ENCODE assay signal across 8 mouse cellular contexts in the genomic region with DNA sequence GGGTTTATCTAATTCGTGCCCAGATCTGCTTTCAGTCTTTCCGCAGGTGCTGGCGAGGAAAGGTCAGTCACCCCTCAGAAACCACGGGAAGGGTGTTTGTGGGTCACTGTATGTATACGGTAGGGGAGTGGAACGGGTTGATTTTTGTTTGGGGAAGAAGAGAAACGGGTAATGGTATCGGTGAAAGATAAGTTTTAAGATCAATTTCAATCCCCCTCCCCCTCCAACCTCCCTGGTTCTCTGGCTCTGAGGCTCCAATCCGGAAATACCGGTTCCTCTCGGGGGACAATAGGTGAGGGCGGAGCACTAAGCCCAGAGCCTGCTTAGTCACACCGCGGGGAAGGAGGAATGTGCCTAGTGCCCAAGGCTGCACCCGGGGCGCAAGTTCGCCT. TPM values are rescaled to one million over a fixed set of nuclear protein-coding genes. Genes with fewer than 3 reads are reported as not detected.
DNase-seq lines count a peak whose midpoint lies in the region; ATAC-seq lines count a peak whose summit lies in the region.

No protein-coding gene starts in this region.

- no peak for ATAC-seq in embryonic facial prominence, embryonic 13.5 days (ENCODE audit: insufficient number of reproducible peaks, insufficient read depth, low FRiP score, low TSS enrichment, low read depth)
- ATAC-seq in megakaryocyte-erythroid progenitor cell, adult 5-6 weeks (replicated peaks; ENCODE audit: low FRiP score, low TSS enrichment, poor library complexity, severe bottlenecking): peak; percentile 65

- peak overlapping the region; percentile 83 for H3K4me2 ChIP-seq in embryonic facial prominence, embryonic 13.5 days

- 1% methylated on average over 17 of the region's 17 CpGs for WGBS in embryonic facial prominence, embryonic 13.5 days
- WGBS in large intestine, adult 2 months: 2% methylated on average over 17 of the region's 17 CpGs

- no peaks in the 10 kb centered on the region for H3K36me3 ChIP-seq in embryonic facial prominence, embryonic 13.5 days

- no peak overlapping the region for H3K9ac ChIP-seq in embryonic facial prominence, embryonic 13.5 days

- H3K4me3 ChIP-seq in embryonic facial prominence, embryonic 13.5 days: peak overlapping the region; percentile 51

- H3K27ac ChIP-seq in embryonic facial prominence, embryonic 13.5 days: 0 out of 2 replicates have a peak overlapping the region, but pooled peaks have one; percentile 41

- peaks cover 20% of the 10 kb centered on the region for H3K4me1 ChIP-seq in embryonic facial prominence, embryonic 13.5 days

- no peaks in the 10 kb centered on the region for H3K9me3 ChIP-seq in embryonic facial prominence, embryonic 13.5 days

- peak; percentile 6 for DNase-seq in gastrocnemius, postnatal 14 days
- DNase-seq in gastrocnemius, adult 8-10 months (ENCODE audit: low spot score in 2 of 2): no peak
- peak; percentile 35 for DNase-seq in heart, postnatal 25 days (ENCODE audit: low spot score)
- DNase-seq in large intestine, adult 2 months (ENCODE audit: low read depth, low spot score): peak; percentile 87
- DNase-seq in thymus, postnatal 25 days: peak; percentile 11
- DNase-seq in layer of hippocampus, adult 9-11 months: no peak

- intact Hi-C loops in gastrocnemius, postnatal 14 days (cut with DNase I; ENCODE audit: low total_unique reads): no loop called here
- intact Hi-C loops in heart, postnatal 25 days (cut with DNase I): loop anchor here (2.0 kb wide), 1 partner anchor 40 kb away; no protein-coding TSS in a partner anchor

- peaks cover 48% of the 10 kb centered on the region for H3K27me3 ChIP-seq in embryonic facial prominence, embryonic 13.5 days

RNA-seq across cellular contexts. Expression of gene Tjp2, which starts 0.5 kb away (rescaled TPM):
- total RNA-seq in gastrocnemius, postnatal 14 days (2021): 1 to 10 TPM; 7.0 to 8.8 TPM
- 1 to 10 TPM; 2.6 to 4.6 (median 4.0) TPM for total RNA-seq in gastrocnemius, adult 8-10 months (2022)
- polyA plus RNA-seq in embryonic facial prominence, embryonic 13.5 days (2015; fragmentation: Nextera tagmentation; extraction: Ambion mirVana): 16.5 and 17.5 TPM in 2 replicates
- 10 to 100 TPM; 19.7 to 22.1 TPM for total RNA-seq in heart, postnatal 25 days (2021)
- polyA plus RNA-seq in large intestine, adult 2 months (2012; rRNA removed): 25.9 and 45.0 TPM in 2 replicates
- 1.4 and 2.7 TPM in 2 replicates for total RNA-seq in megakaryocyte-erythroid progenitor cell, adult 5-6 weeks (2014; fragmentation: Nextera tagmentation)
- 2.3 and 3.6 TPM in 2 replicates for total RNA-seq in megakaryocyte-erythroid progenitor cell, adult 5-6 weeks (2017)

RNA-seq across cellular contexts. Expression of gene Fxn, which starts 55.1 kb away (rescaled TPM):
- total RNA-seq in gastrocnemius, postnatal 14 days (2021): 10 to 100 TPM; 19.8 to 20.8 TPM
- 10 to 100 TPM; 17.4 to 20.6 (median 18.7) TPM for total RNA-seq in gastrocnemius, adult 8-10 months (2022)
- polyA plus RNA-seq in embryonic facial prominence, embryonic 13.5 days (2015; fragmentation: Nextera tagmentation; extraction: Ambion mirVana): 52.3 and 54.6 TPM in 2 replicates
- total RNA-seq in heart, postnatal 25 days (2021): 10 to 100 TPM; 27.7 to 28.9 TPM
- 12.0 and 12.8 TPM in 2 replicates for polyA plus RNA-seq in large intestine, adult 2 months (2012; rRNA removed)
- 91.0 and 120 TPM in 2 replicates for total RNA-seq in megakaryocyte-erythroid progenitor cell, adult 5-6 weeks (2014; fragmentation: Nextera tagmentation)
- total RNA-seq in megakaryocyte-erythroid progenitor cell, adult 5-6 weeks (2017): 32.5 and 40.5 TPM in 2 replicates

Comparison
In these comparisons a context has a peak if more than half of its experiments do, and no peak if none do; other contexts are left out.
1. DNase-seq: peak in gastrocnemius, postnatal 14 days (single experiment), heart, postnatal 25 days (single experiment), large intestine, adult 2 months (single experiment) and thymus, postnatal 25 days (single experiment); none in gastrocnemius, adult 8-10 months (0 of 2) and layer of hippocampus, adult 9-11 months (single experiment).